Mouse (Mus musculus) retina, postnatal 1 day (tissue): ENCODE data around the gene Tcl1b2.
"Not testable (repeated sequence)": the region's sequence is repeated elsewhere in the genome, so short reads cannot be mapped to it uniquely, and the experiment has no call there.

Source experiments
- DNase-seq: peaks from one replicate; pipeline ENCODE4 v3.0.0-alpha.2; 2012

The Tcl1b2 gene

GRCm38 (mm10) chr12:105145714-105146113, at the start of gene Tcl1b2:
TSS of gene Tcl1b2 (plus strand) at chr12:105146014.
- DNase-seq, result no peak

- DNase-seq, result no peak
Measured at GRCm38 (mm10) chr12:105099466-105100044, 46.3 kb upstream of the Tcl1b2 start.

GRCm38 (mm10) chr12:105102901-105103300, 42.9 kb upstream of the Tcl1b2 start:
- DNase-seq, result peak; percentile 39

- peak; percentile 84 for DNase-seq
Measured at GRCm38 (mm10) chr12:105104036-105104435, 41.8 kb upstream of the Tcl1b2 start.

GRCm38 (mm10) chr12:105105326-105105725, 40.5 kb upstream of the Tcl1b2 start:
- no peak for DNase-seq

GRCm38 (mm10) chr12:105108856-105109255, 37.0 kb upstream of the Tcl1b2 start:
- no peak for DNase-seq

GRCm38 (mm10) chr12:105109406-105109805, 36.4 kb upstream of the Tcl1b2 start:
- no peak for DNase-seq

- DNase-seq, result no peak
Measured at GRCm38 (mm10) chr12:105109812-105110211, 36.0 kb upstream of the Tcl1b2 start.

GRCm38 (mm10) chr12:105112321-105112988, 33.4 kb upstream of the Tcl1b2 start:
- DNase-seq, result peak; percentile 55

GRCm38 (mm10) chr12:105116648-105117047, 29.2 kb upstream of the Tcl1b2 start:
- DNase-seq, result no peak

GRCm38 (mm10) chr12:105125362-105125761, 20.5 kb upstream of the Tcl1b2 start:
- DNase-seq, result no peak

GRCm38 (mm10) chr12:105126516-105126915, 19.3 kb upstream of the Tcl1b2 start:
- no peak for DNase-seq

- no peak for DNase-seq
Measured at GRCm38 (mm10) chr12:105127607-105128006, 18.2 kb upstream of the Tcl1b2 start.

GRCm38 (mm10) chr12:105129494-105130205, 16.2 kb upstream of the Tcl1b2 start:
- DNase-seq, result not testable (repeated sequence)

GRCm38 (mm10) chr12:105134167-105134566, 11.6 kb upstream of the Tcl1b2 start:
- DNase-seq, result not testable (repeated sequence)

- DNase-seq, result not testable (repeated sequence)
Measured at GRCm38 (mm10) chr12:105134826-105135225, 11.0 kb upstream of the Tcl1b2 start.

GRCm38 (mm10) chr12:105137729-105138128, 8.1 kb upstream of the Tcl1b2 start:
- DNase-seq, result not testable (repeated sequence)

GRCm38 (mm10) chr12:105143096-105143495, 2.7 kb upstream of the Tcl1b2 start:
- no peak for DNase-seq

- DNase-seq, result not testable (repeated sequence)
Measured at GRCm38 (mm10) chr12:105144928-105145327, 886 bp upstream of the Tcl1b2 start.

GRCm38 (mm10) chr12:105155286-105155685, 9.5 kb downstream of the Tcl1b2 start:
- DNase-seq, result not testable (repeated sequence)

GRCm38 (mm10) chr12:105158842-105159241, 13.0 kb downstream of the Tcl1b2 start:
- no peak for DNase-seq

- no peak for DNase-seq
Measured at GRCm38 (mm10) chr12:105159390-105159789, 13.6 kb downstream of the Tcl1b2 start, which contains the start of gene Tcl1b1. TSS of gene Tcl1b1 (plus strand) at chr12:105159690.

GRCm38 (mm10) chr12:105166734-105167133, 20.9 kb downstream of the Tcl1b2 start:
- no peak for DNase-seq

- no peak for DNase-seq
Measured at GRCm38 (mm10) chr12:105173366-105173765, 27.6 kb downstream of the Tcl1b2 start.
